Mouse (Mus musculus): ENCODE results near the gene Eml2. TPM values are rescaled to one million over a fixed set of nuclear protein-coding genes. Genes with fewer than 3 reads are reported as not detected.
"Not testable (repeated sequence)": the region's sequence is repeated elsewhere in the genome, so short reads cannot be mapped to it uniquely, and the experiment has no call there.

Gene Eml2
- polyA plus RNA-seq, 1 experiment from 2014 or later, result 6.1 TPM

- Histone ChIP-seq H3K36me3 (peaks cover 34% of the 10 kb centered on the region), H3K4me3 (peak within 1 kb of the TSS; percentile 60), H3K4me2 (replicated peaks) (peak within 1 kb of the TSS; percentile 66), H3K27me3 (no peaks in the 10 kb centered on the region), H3K4me1 (peaks cover 24% of the 10 kb centered on the region), H3K27ac (peak within 1 kb of the TSS; percentile 86), H3K9me3 (replicated peaks) (no peaks in the 10 kb centered on the region), H3K9ac (peak within 1 kb of the TSS; percentile 73)
- ATAC-seq (ENCODE audit: low FRiP score), result peak; percentile 98
- under 1% methylated on average over 43 of the region's 43 CpGs for WGBS
These were observed 27.2 kb upstream of the Eml2 start, which contains the start of gene Qpctl for GRCm38 (mm10) chr7:19148875-19149541. TSS of gene Qpctl (minus strand) at chr7:19149291.

- Histone ChIP-seq H3K9me3 (replicated peaks) (no peaks in the 10 kb centered on the region), H3K27me3 (no peaks in the 10 kb centered on the region), H3K9ac (peak within 1 kb of the TSS; percentile 73), H3K27ac (peak within 1 kb of the TSS; percentile 86), H3K36me3 (peaks cover 40% of the 10 kb centered on the region), H3K4me1 (peaks cover 24% of the 10 kb centered on the region), H3K4me2 (replicated peaks) (peak within 1 kb of the TSS; percentile 66), H3K4me3 (peak within 1 kb of the TSS; percentile 60)
- 0% methylated on average over 24 of the region's 24 CpGs for WGBS
- ATAC-seq (ENCODE audit: low FRiP score), result peak; percentile 92
These were observed 26.6 kb upstream of the Eml2 start, which contains the start of gene Snrpd2 for GRCm38 (mm10) chr7:19149626-19150025. TSS of gene Snrpd2 (plus strand) at chr7:19149722.

- not testable (repeated sequence) for ATAC-seq (ENCODE audit: low FRiP score); H3K27ac ChIP-seq; H3K9me3 ChIP-seq (replicated peaks); H3K27me3 ChIP-seq; H3K4me2 ChIP-seq (replicated peaks); H3K9ac ChIP-seq
- 93% methylated on average over 10 of the region's 10 CpGs for WGBS
- Histone ChIP-seq H3K4me3 (peak overlapping the region; percentile 60; the same call in 1 of the 2 replicates), H3K4me1 (peaks cover 24% of the 10 kb centered on the region), H3K36me3 (peaks cover 41% of the 10 kb centered on the region)
These were observed 25.1 kb upstream of the Eml2 start for GRCm38 (mm10) chr7:19151121-19151520.

DNA sequence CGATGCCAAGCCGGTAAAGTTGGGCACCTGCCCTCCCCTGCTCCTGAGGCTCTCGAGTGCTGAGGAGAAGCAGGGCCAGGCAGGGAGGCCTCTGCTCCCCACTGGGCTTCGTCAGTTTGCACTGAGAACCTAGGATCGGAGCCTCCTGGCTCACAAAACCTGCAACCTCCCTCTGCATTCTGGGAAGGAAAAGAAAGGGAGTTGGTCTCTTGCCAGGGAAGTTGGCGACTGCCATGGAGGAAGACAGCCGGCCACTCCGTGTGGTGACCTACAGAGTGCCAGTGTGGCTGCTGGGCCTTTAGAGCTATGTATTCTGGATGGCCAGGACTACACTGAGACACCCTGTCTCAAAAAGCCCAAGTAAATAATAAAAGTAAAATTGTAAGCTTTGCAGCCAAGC, 21.4 kb upstream of the Eml2 start:
- H3K9me3 ChIP-seq (replicated peaks), result no peaks in the 10 kb centered on the region

DNA sequence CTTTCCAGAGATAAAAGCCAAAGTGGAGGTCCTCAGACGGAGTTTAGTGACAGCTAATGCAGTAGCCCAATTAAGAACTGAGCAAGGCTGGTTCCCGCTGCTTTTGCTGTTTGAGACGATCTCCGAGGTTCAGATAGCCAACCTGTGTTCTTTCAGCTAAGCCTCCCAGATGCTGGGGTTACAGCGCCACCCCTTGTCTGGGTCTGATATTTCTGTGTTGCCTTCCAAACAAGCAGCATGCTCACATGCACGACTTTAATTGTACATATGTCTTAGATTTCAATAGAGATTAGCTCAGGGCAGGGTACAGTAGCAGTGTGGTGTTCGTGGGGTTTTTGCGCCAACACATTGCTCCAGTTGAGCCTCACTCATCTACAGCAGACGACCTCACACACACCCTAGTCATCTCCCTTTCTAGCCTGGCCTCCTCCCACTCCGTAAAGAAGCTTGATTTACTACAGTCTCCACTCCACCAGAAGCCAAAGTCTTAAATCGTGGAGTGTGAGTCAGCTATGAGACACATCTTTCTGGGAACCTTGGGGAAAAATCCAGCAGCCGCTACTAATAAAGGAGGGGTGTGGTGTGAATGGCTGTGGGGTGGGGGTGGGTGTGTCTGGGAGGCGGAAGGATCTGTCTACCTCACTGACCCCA, 20.3 kb upstream of the Eml2 start:
- Histone ChIP-seq H3K27me3 (peaks cover 26% of the 10 kb centered on the region), H3K4me1 (peaks cover 16% of the 10 kb centered on the region), H3K9ac (no peak overlapping the region; the same call in 1 of the 2 replicates), H3K4me2 (replicated peaks) (no peak overlapping the region), H3K4me3 (no peak overlapping the region), H3K27ac (no peak overlapping the region), H3K9me3 (replicated peaks) (no peaks in the 10 kb centered on the region), H3K36me3 (peaks cover 34% of the 10 kb centered on the region)
- WGBS, result 62% methylated on average over 13 of the region's 13 CpGs
- ATAC-seq (ENCODE audit: low FRiP score), result no peak

More for the DNA sequence above, 21.4 kb upstream of the Eml2 start:
- Histone ChIP-seq H3K4me3 (no peak overlapping the region), H3K4me2 (replicated peaks) (no peak overlapping the region), H3K27me3 (peaks cover 15% of the 10 kb centered on the region), H3K4me1 (peaks cover 18% of the 10 kb centered on the region), H3K36me3 (peaks cover 34% of the 10 kb centered on the region), H3K9ac (no peak overlapping the region), H3K27ac (no peak overlapping the region)
- ATAC-seq (ENCODE audit: low FRiP score), result no peak
- 82% methylated on average over 8 of the region's 8 CpGs for WGBS

- peak overlapping the region; percentile 77 for H3K27ac ChIP-seq
- H3K36me3 ChIP-seq, result peaks cover 26% of the 10 kb centered on the region
- H3K9me3 ChIP-seq (replicated peaks), result no peaks in the 10 kb centered on the region
- ATAC-seq (ENCODE audit: low FRiP score), result peak; percentile 74
- peak overlapping the region; percentile 17; the same call in 1 of the 2 replicates for H3K4me3 ChIP-seq
- peak overlapping the region; percentile 38; the same call in 1 of the 2 replicates for H3K9ac ChIP-seq
- H3K4me1 ChIP-seq, result peaks cover 14% of the 10 kb centered on the region
- H3K4me2 ChIP-seq (replicated peaks), result peak overlapping the region; percentile 50
- WGBS, result 6% methylated on average over 30 of the region's 30 CpGs
- peaks cover 27% of the 10 kb centered on the region for H3K27me3 ChIP-seq
These were observed 18.9 kb upstream of the Eml2 start for GRCm38 (mm10) chr7:19157160-19157800.

DNA sequence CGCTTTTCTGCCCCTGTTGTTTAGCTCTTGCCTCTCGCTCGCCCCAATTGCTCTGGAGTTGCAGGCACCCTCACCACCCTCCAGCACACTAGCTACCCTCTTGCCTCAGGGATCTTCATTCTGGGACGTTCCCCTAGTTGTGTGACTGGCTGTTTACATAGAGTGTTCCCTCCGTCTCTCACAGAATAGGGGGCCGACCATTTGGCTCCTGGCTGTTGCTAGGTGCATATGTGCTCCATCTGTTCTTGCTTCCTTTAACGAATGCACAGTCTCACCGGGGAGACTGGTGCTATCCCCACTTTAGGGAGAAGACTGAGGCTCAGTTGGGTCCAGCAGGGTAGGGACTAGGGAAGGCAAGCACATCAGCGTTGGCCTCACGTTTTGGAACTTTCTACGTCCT, 17.6 kb upstream of the Eml2 start:
- peaks cover 40% of the 10 kb centered on the region for H3K27me3 ChIP-seq
- no peak overlapping the region for H3K4me3 ChIP-seq
- peaks cover 15% of the 10 kb centered on the region for H3K36me3 ChIP-seq
- H3K9ac ChIP-seq, result no peak overlapping the region
- WGBS, result 62% methylated on average over 11 of the region's 11 CpGs
- H3K4me2 ChIP-seq (replicated peaks), result no peak overlapping the region
- H3K9me3 ChIP-seq (replicated peaks), result no peaks in the 10 kb centered on the region
- H3K27ac ChIP-seq, result no peak overlapping the region
- no peak for ATAC-seq (ENCODE audit: low FRiP score)
- H3K4me1 ChIP-seq, result peaks cover 14% of the 10 kb centered on the region

- ATAC-seq (ENCODE audit: low FRiP score), result no peak
- WGBS, result 14% methylated on average over 18 of the region's 18 CpGs
- no peak overlapping the region for H3K4me3 ChIP-seq
- peaks cover 48% of the 10 kb centered on the region for H3K27me3 ChIP-seq
- H3K36me3 ChIP-seq, result peaks cover 7% of the 10 kb centered on the region
- no peak overlapping the region for H3K4me2 ChIP-seq (replicated peaks)
- H3K27ac ChIP-seq, result no peak overlapping the region
- H3K4me1 ChIP-seq, result peaks cover 21% of the 10 kb centered on the region
- no peaks in the 10 kb centered on the region for H3K9me3 ChIP-seq (replicated peaks)
- peak overlapping the region; percentile 38; the same call in 1 of the 2 replicates for H3K9ac ChIP-seq
These were observed 16.8 kb upstream of the Eml2 start for GRCm38 (mm10) chr7:19159411-19159810.

- H3K27ac ChIP-seq, result no peak overlapping the region
- no peaks in the 10 kb centered on the region; the same call in 1 of the 2 replicates for H3K36me3 ChIP-seq
- H3K9ac ChIP-seq, result peak overlapping the region; percentile 56
- H3K9me3 ChIP-seq (replicated peaks), result no peaks in the 10 kb centered on the region
- H3K4me2 ChIP-seq (replicated peaks), result peak overlapping the region; percentile 60
- peaks cover 55% of the 10 kb centered on the region for H3K27me3 ChIP-seq
- peaks cover 28% of the 10 kb centered on the region for H3K4me1 ChIP-seq
- no peak for ATAC-seq (ENCODE audit: low FRiP score)
- 1% methylated on average over 20 of the region's 20 CpGs for WGBS
- H3K4me3 ChIP-seq, result peak overlapping the region; percentile 33
These were observed 16.1 kb upstream of the Eml2 start for GRCm38 (mm10) chr7:19160115-19160514.

DNA sequence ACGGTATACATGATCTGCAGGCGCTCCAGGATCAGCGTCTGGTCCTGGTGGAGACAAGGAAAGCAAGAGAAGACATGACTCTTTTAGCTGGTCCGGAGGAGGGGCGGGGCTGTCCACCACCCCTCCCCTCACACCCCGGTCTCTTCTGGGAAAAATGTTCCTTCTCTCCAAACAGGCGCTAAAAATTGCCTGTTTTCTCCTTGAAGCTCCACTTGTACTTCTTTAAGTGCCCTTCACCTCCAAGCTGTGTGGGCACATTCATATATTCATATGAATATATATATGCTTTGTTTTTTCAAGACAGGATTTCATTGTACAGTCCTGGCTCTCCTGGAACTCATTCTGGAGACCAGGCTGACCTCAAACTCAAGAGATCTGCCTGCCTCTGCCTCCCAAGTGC, 13.3 kb upstream of the Eml2 start:
- 81% methylated on average over 7 of the region's 7 CpGs for WGBS
- no peaks in the 10 kb centered on the region for H3K9me3 ChIP-seq (replicated peaks)
- H3K4me3 ChIP-seq, result no peak overlapping the region
- no peaks in the 10 kb centered on the region for H3K36me3 ChIP-seq
- H3K27me3 ChIP-seq, result peaks cover 63% of the 10 kb centered on the region
- no peak overlapping the region for H3K27ac ChIP-seq
- peaks cover 29% of the 10 kb centered on the region for H3K4me1 ChIP-seq
- no peak overlapping the region for H3K4me2 ChIP-seq (replicated peaks)
- no peak for ATAC-seq (ENCODE audit: low FRiP score)
- no peak overlapping the region for H3K9ac ChIP-seq

- Histone ChIP-seq H3K36me3 (no peaks in the 10 kb centered on the region), H3K4me2 (replicated peaks) (peak overlapping the region; percentile 22; the same call in 1 of the 2 replicates), H3K4me1 (peaks cover 29% of the 10 kb centered on the region), H3K9me3 (replicated peaks) (no peaks in the 10 kb centered on the region), H3K4me3 (no peak overlapping the region), H3K27ac (no peak overlapping the region), H3K27me3 (peaks cover 64% of the 10 kb centered on the region), H3K9ac (no peak overlapping the region)
- ATAC-seq (ENCODE audit: low FRiP score), result no peak
- WGBS, result 31% methylated on average over 12 of the region's 12 CpGs
These were observed 12.5 kb upstream of the Eml2 start for GRCm38 (mm10) chr7:19163752-19164151.

- H3K4me2 ChIP-seq (replicated peaks), result peak overlapping the region; percentile 22; the same call in 1 of the 2 replicates
- under 1% methylated on average over 6 of the region's 6 CpGs for WGBS
- no peak overlapping the region for H3K4me3 ChIP-seq
- H3K27me3 ChIP-seq, result peaks cover 62% of the 10 kb centered on the region
- H3K36me3 ChIP-seq, result no peaks in the 10 kb centered on the region
- H3K9ac ChIP-seq, result no peak overlapping the region
- ATAC-seq (ENCODE audit: low FRiP score), result no peak
- peaks cover 29% of the 10 kb centered on the region for H3K4me1 ChIP-seq
- no peaks in the 10 kb centered on the region for H3K9me3 ChIP-seq (replicated peaks)
- no peak overlapping the region for H3K27ac ChIP-seq
These were observed 12.0 kb upstream of the Eml2 start for GRCm38 (mm10) chr7:19164189-19164588.

Measured in hindbrain, embryonic 12.5 days (tissue).